Mouse (Mus musculus): Measurements from ENCODE around the gene Mrpl34. TPM values are rescaled to one million over a fixed set of nuclear protein-coding genes. Genes with fewer than 3 reads are reported as not detected.

The Mrpl34 gene
- total and polyA plus RNA-seq, 2 experiments from 2014 or later = 75.0 to 145 TPM

DNA sequence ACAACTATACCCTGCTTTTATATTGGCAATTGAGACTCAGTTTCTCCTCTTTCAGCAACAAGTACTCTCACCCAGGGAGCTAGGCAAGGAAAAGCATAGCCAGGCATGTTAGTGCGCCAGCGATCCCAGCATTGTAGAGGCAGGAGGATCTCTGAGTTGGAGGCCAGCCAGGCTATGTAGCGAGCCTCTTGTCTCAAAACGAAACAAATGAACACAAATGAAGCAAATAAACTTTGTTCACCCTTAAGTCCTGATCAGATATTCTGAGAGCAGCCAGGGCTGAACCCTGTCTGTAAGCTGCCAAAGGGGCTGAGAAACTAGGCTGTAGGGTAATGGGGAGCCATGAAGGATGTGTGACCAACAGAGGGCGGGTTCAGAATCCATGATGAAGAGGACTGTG lies 31.1 kb downstream of the Mrpl34 start:
- ATAC-seq (no peak), DNase-seq (no peak)
- Histone ChIP-seq H3K4me1 (ENCODE audit: insufficient read depth) (no peaks in the 10 kb centered on the region), H3K27me3 (ENCODE audit: insufficient read depth, low read length) (no peaks in the 10 kb centered on the region), H3K9me3 (ENCODE audit: low read length) (no peaks in the 10 kb centered on the region), H3K4me3 (ENCODE audit: low read depth, low read length) (no peak overlapping the region), H3K4me2 (ENCODE audit: low read depth) (no peak overlapping the region), H3K9ac (no peak overlapping the region), H3K36me3 (ENCODE audit: insufficient read depth) (peaks cover 18% of the 10 kb centered on the region), H3K27ac (ENCODE audit: low read depth, low read length) (no peak overlapping the region)
- no peak for TF ChIP-seq CTCF (IDR thresholded peaks at IDR 0.05; ENCODE audit: low read depth)
- 81% methylated on average over 5 of the region's 5 CpGs for WGBS

DNA sequence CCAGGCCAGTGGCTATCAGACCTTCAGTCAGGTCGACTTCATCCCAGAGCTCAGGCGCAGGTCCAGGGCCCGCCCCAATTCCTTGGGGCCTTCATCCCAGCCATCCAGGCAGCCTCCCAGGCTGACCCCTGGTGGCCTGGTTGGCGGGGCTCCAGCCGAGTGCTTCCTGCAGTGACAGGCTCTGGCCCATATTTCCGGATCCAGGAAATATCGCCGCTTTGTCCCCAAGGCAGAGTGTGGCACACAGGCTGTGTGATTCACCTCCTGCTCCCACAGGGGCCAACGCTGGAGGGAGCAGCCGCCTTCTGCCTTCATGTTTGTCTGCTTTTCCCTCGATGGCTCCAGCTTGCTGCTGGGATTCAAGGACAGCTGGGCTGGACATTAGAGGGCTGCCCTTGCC lies 31.7 kb downstream of the Mrpl34 start:
- peaks cover 14% of the 10 kb centered on the region for H3K36me3 ChIP-seq (ENCODE audit: insufficient read depth)
- ATAC-seq (no peak), DNase-seq (no peak)
- TF ChIP-seq CTCF (IDR thresholded peaks at IDR 0.05; ENCODE audit: low read depth) = 0 out of 2 replicates have a peak, but pooled peaks have one; percentile 15
- no peaks in the 10 kb centered on the region for H3K27me3 ChIP-seq (ENCODE audit: insufficient read depth, low read length)
- no peak overlapping the region for H3K9ac ChIP-seq
- H3K9me3 ChIP-seq (ENCODE audit: low read length) = no peaks in the 10 kb centered on the region
- H3K4me1 ChIP-seq (ENCODE audit: insufficient read depth) = no peaks in the 10 kb centered on the region
- WGBS = 54% methylated on average over 11 of the region's 11 CpGs
- H3K27ac ChIP-seq (ENCODE audit: low read depth, low read length) = no peak overlapping the region
- H3K4me2 ChIP-seq (ENCODE audit: low read depth) = no peak overlapping the region
- H3K4me3 ChIP-seq (ENCODE audit: low read depth, low read length) = no peak overlapping the region

DNA sequence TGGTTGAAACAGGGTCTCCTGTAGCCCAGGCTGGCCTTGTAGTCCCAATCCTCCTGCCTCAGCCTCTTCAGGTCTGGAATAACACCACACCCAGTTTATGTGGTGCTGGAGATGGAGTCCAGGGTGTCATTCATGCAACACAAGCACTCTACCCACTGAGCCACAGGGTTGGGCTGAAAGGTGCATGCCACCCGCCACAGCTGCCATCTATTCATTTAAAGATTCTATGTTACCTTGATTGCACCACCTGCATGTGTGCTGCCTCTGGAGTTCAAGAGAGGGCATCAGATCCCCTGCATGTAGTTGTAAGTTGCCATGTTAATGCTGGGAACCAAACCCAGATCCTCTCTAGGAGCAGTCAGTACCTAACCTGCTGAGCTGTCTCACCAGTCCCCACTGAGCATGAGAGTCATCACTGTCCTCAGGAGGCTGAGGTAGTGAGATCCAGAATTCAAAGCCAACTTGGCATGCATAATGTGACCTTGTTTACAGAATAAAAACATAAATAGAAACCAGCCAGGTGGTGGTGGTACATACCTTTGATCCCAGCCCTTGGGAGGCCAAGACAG lies 32.4 kb downstream of the Mrpl34 start:
- H3K4me3 ChIP-seq (ENCODE audit: low read depth, low read length) = no peak overlapping the region
- ATAC-seq (no peak), DNase-seq (no peak)
- WGBS = 89% methylated on average over 1 of the region's 1 CpGs
- no peaks in the 10 kb centered on the region for H3K9me3 ChIP-seq (ENCODE audit: low read length)
- no peak overlapping the region for H3K4me2 ChIP-seq (ENCODE audit: low read depth)
- no peak for TF ChIP-seq CTCF (IDR thresholded peaks at IDR 0.05; ENCODE audit: low read depth)
- H3K4me1 ChIP-seq (ENCODE audit: insufficient read depth) = no peaks in the 10 kb centered on the region
- no peak overlapping the region for H3K27ac ChIP-seq (ENCODE audit: low read depth, low read length)
- no peak overlapping the region for H3K9ac ChIP-seq
- peaks cover 11% of the 10 kb centered on the region for H3K36me3 ChIP-seq (ENCODE audit: insufficient read depth)
- no peaks in the 10 kb centered on the region for H3K27me3 ChIP-seq (ENCODE audit: insufficient read depth, low read length)

- 29% methylated on average over 15 of the region's 15 CpGs for WGBS
- Histone ChIP-seq H3K4me1 (ENCODE audit: insufficient read depth) (no peaks in the 10 kb centered on the region), H3K9me3 (ENCODE audit: low read length) (no peaks in the 10 kb centered on the region), H3K27me3 (ENCODE audit: insufficient read depth, low read length) (no peaks in the 10 kb centered on the region), H3K4me2 (ENCODE audit: low read depth) (no peak overlapping the region), H3K4me3 (ENCODE audit: low read depth, low read length) (no peak overlapping the region), H3K36me3 (ENCODE audit: insufficient read depth) (peaks cover 3% of the 10 kb centered on the region; the same call in 1 of the 2 replicates), H3K27ac (ENCODE audit: low read depth, low read length) (no peak overlapping the region), H3K9ac (no peak overlapping the region)
- ATAC-seq (no peak), DNase-seq (no peak)
- no peak for TF ChIP-seq CTCF (IDR thresholded peaks at IDR 0.05; ENCODE audit: low read depth)
Observed at GRCm38 (mm10) chr8:71497881-71498501, 33.2 kb downstream of the Mrpl34 start.

DNA sequence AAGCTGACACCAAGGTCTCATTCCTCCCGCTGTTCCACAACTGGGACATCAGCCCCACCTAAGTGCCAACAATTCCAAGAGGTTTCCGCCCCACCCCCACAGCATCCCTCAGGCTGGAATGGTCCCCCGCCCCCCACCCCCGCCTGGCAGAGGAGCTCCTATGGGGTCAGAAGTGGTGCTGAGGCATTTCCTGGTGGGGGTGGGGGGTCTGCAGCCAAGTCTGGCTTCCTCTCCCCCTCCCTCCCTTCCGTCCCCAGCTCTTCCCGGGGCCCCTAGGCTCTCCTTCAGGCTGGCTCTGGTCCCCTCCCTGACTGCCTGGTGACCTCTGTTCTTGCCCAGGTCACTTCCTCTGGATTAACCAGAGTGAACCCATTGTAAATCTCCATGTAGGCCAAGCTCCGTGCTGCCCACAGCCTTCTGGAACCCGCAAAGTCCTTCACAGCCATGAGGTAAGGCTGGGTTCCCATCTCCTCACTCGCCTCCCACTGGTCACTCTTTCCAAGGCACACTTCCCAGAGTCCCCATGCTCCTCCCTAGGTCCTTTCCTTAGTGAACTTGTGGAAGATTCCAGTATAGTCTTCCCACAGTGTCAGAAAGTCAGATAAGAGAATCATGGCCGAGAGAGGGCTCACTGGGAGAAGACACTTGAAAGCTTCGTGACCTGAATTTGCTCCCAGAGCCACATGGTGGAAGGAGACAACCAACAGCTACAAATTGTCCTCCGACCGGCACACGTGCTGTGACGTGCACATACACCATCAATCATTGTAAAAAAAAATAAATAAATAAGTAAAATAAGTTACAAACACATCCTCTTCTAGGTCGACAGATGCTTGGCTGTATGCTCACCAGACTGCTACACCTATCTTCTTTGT lies 34.3 kb downstream of the Mrpl34 start:
- Histone ChIP-seq H3K4me3 (ENCODE audit: low read depth, low read length) (no peak overlapping the region), H3K27ac (ENCODE audit: low read depth, low read length) (no peak overlapping the region), H3K27me3 (ENCODE audit: insufficient read depth, low read length) (no peaks in the 10 kb centered on the region), H3K4me2 (ENCODE audit: low read depth) (no peak overlapping the region), H3K9ac (no peak overlapping the region), H3K9me3 (ENCODE audit: low read length) (no peaks in the 10 kb centered on the region), H3K4me1 (ENCODE audit: insufficient read depth) (no peaks in the 10 kb centered on the region), H3K36me3 (ENCODE audit: insufficient read depth) (no peaks in the 10 kb centered on the region)
- no peak for DNase-seq
- ATAC-seq = no peak
- WGBS = 49% methylated on average over 16 of the region's 16 CpGs
- TF ChIP-seq CTCF (IDR thresholded peaks at IDR 0.05; ENCODE audit: low read depth) = no peak

DNA sequence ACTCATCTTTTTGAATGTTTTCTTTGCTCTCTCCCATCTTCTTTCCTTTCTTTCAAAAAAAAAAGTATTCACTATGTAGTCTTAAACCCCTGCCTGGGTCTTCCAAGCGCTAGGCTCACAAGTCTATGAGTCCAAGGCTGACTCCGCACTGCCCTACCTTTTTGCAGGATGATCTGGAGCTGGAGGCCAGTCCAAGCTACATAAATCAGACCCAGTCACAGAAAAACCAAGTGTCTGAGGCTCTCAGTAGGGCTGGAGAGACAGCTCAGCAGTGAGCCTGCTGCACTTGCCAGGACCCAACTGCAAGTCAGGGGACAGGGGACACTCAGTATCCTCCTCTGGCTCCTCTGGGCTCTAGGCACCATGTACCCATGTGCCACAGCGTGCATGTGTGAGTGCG lies 39.6 kb downstream of the Mrpl34 start:
- TF ChIP-seq CTCF (IDR thresholded peaks at IDR 0.05; ENCODE audit: low read depth) = no peak
- Histone ChIP-seq H3K36me3 (ENCODE audit: insufficient read depth) (no peaks in the 10 kb centered on the region), H3K4me1 (ENCODE audit: insufficient read depth) (no peaks in the 10 kb centered on the region), H3K9me3 (ENCODE audit: low read length) (no peaks in the 10 kb centered on the region), H3K27me3 (ENCODE audit: insufficient read depth, low read length) (peaks cover 32% of the 10 kb centered on the region), H3K4me3 (ENCODE audit: low read depth, low read length) (no peak overlapping the region), H3K4me2 (ENCODE audit: low read depth) (no peak overlapping the region), H3K27ac (ENCODE audit: low read depth, low read length) (no peak overlapping the region), H3K9ac (no peak overlapping the region)
- 94% methylated on average over 4 of the region's 4 CpGs for WGBS
- DNase-seq (no peak), ATAC-seq (no peak)

DNA sequence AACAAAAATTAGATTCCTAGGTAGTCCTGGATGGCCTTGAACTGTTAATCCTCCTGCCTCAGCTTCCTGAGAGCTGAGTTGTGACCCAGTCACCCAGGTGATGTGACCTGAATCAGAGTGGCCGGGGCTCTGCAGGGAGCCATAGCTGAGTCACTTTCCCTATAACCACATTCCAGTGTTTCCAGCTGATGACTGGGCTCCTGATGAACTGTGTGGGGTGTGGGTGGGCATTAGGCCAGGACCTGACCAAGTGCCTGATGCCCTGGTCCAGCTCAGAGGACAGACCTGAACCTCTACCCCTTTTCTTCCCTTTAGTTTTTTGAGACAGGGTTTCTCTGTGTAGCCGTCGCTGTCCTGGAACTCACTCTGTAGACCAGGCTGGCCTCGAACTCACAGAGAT lies 40.6 kb downstream of the Mrpl34 start:
- H3K4me2 ChIP-seq (ENCODE audit: low read depth) = no peak overlapping the region
- H3K36me3 ChIP-seq (ENCODE audit: insufficient read depth) = no peaks in the 10 kb centered on the region
- H3K4me1 ChIP-seq (ENCODE audit: insufficient read depth) = no peaks in the 10 kb centered on the region
- no peak overlapping the region for H3K27ac ChIP-seq (ENCODE audit: low read depth, low read length)
- H3K4me3 ChIP-seq (ENCODE audit: low read depth, low read length) = no peak overlapping the region
- DNase-seq (no peak), ATAC-seq (no peak)
- H3K9ac ChIP-seq = no peak overlapping the region
- 92% methylated on average over 4 of the region's 4 CpGs for WGBS
- H3K27me3 ChIP-seq (ENCODE audit: insufficient read depth, low read length) = peaks cover 32% of the 10 kb centered on the region
- H3K9me3 ChIP-seq (ENCODE audit: low read length) = no peaks in the 10 kb centered on the region
- TF ChIP-seq CTCF (IDR thresholded peaks at IDR 0.05; ENCODE audit: low read depth) = no peak

All from forebrain, postnatal 0 days (tissue).